Mouse (Mus musculus) layer of hippocampus, postnatal 10 days (tissue): Measurements from ENCODE around the gene Strbp. TPM values are rescaled to one million over a fixed set of nuclear protein-coding genes. Genes with fewer than 3 reads are reported as not detected.

Experiments
- microRNA-seq, 2 experiments: library from miRNA; unstranded; fragments of <30 nt; microRNA quantifications; one replicate each; pipeline ENCODE4 v1.2.0; 2021
- total RNA-seq, 2 experiments: library from RNA; stranded (reverse); gene quantifications; 2 replicates each; pipeline ENCODE4 v1.2.3; 2021

The Strbp gene
- total RNA-seq, 2 experiments from 2014 or later: 177 to 197 TPM

Small RNAs within 50 kb of the gene (microRNA-seq; reads per million reads assigned to microRNA genes)
- gene Mir5128: 2.0 to 2.5 reads per million in 2 experiments

Other genes with a start within 250 kb of the Strbp start
- 1 to 10 TPM; 9.1 to 9.8 TPM for gene Gpr21, start 187.5 kb downstream of the Strbp start, total RNA-seq
- gene Crb2, start 72.4 kb upstream of the Strbp start, total RNA-seq: 1 to 10 TPM; 6.8 to 7.7 TPM